Comparison of ENCODE assay signal across 1 mouse cellular context in the genomic region with DNA sequence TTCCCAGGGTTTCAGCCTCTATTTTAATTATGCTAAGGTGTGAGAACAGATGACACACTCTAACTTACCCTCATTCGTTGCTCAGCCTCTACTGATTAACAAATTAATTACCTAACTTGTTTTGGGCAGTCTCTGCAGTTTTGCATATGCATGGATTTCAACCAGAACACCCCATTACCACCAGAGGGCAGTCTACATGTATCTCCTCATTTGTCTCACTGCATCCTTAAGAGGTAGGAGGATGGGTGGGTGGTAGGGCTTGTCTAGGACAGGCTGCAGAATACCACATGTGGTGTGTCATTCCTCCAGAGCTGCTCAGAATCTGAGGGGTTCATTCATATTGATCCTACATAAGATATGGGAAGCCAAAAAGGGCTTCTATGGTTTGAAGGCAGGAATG.
TF ChIP-seq lines count a peak whose summit lies in the region.

No protein-coding gene starts in this region.

TF ChIP-seq in MEL, 35 proteins besides CTCF, POLR2A, EP300 and RAD21 (continued from another document):
- TF ChIP-seq ZC3H11A (IDR thresholded peaks at IDR 0.05; ENCODE audit: low read depth, low read length), result peak; percentile 60
